In the genomic region with DNA sequence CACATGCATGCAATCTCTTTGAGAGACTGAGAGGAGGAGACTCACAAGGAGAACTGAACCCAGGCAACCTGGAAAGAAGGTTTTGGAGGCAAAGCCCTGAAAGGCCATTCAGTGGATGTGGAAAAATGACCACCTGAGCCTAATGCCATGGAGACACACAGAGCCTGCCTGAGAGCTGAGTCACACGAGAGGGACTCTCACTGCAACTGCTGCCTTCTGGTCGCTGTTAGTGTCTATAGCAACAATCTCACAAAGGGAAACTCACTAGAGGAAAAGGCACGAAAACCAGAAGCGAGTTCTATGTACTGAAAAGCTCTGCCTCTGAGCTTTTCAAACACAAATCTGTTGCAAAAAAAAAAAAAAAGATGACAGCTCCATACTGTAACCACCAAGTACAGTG, we compare ENCODE assay signal across 20 mouse cellular contexts. TPM values are rescaled to one million over a fixed set of nuclear protein-coding genes. Genes with fewer than 3 reads are reported as not detected.
DNase-seq lines count a peak whose midpoint lies in the region; ATAC-seq and TF ChIP-seq lines count a peak whose summit lies in the region.
"Had no signal": no experiment of that assay in that cellular context is flagged by ENCODE, and none has a peak within 500 bp of the region (broad histone marks: within the 10 kb centered on the region; RNA-seq: fewer than 3 reads in every experiment).

No protein-coding gene starts in this region.

- no peaks in the 10 kb centered on the region for H3K36me3 ChIP-seq in hindbrain, embryonic 15.5 days
- peaks cover 28% of the 10 kb centered on the region for H3K36me3 ChIP-seq in hindbrain, embryonic 10.5 days
- H3K36me3 ChIP-seq in liver, embryonic 12.5 days, result no peaks in the 10 kb centered on the region
- H3K36me3 ChIP-seq in stomach, postnatal 0 days (ENCODE audit: control insufficient read depth, insufficient read depth, low read length), result no peaks in the 10 kb centered on the region
- H3K36me3 ChIP-seq: limb, embryonic 12.5 days had no signal

- no peak overlapping the region for H3K4me3 ChIP-seq in hindbrain, embryonic 15.5 days
- H3K4me3 ChIP-seq in hindbrain, embryonic 10.5 days, result no peak overlapping the region
- no peak overlapping the region for H3K4me3 ChIP-seq in liver, embryonic 12.5 days
- H3K4me3 ChIP-seq in stomach, postnatal 0 days (ENCODE audit: low read depth, low read length), result no peak overlapping the region
- H3K4me3 ChIP-seq: left cerebral cortex, adult 2 months; limb, embryonic 12.5 days had no signal

- H3K27ac ChIP-seq in hindbrain, embryonic 15.5 days (replicated peaks), result 0 out of 2 replicates have a peak overlapping the region, but pooled peaks have one; percentile 15
- no peak overlapping the region for H3K27ac ChIP-seq in hindbrain, embryonic 10.5 days
- no peak overlapping the region for H3K27ac ChIP-seq in liver, embryonic 12.5 days
- H3K27ac ChIP-seq in stomach, postnatal 0 days (replicated peaks), result no peak overlapping the region
- H3K27ac ChIP-seq: left cerebral cortex, adult 2 months; limb, embryonic 12.5 days had no signal

- H3K9me3 ChIP-seq in hindbrain, embryonic 15.5 days, result no peaks in the 10 kb centered on the region
- 0 out of 2 replicates have a peak, but pooled peaks cover 3% of the 10 kb centered on the region for H3K9me3 ChIP-seq in hindbrain, embryonic 10.5 days
- no peaks in the 10 kb centered on the region for H3K9me3 ChIP-seq in liver, embryonic 12.5 days (replicated peaks)
- H3K9me3 ChIP-seq in stomach, postnatal 0 days (ENCODE audit: control insufficient read depth, low read length), result no peaks in the 10 kb centered on the region
- H3K9me3 ChIP-seq: limb, embryonic 12.5 days had no signal

- H3K4me2 ChIP-seq in hindbrain, embryonic 15.5 days, result no peak overlapping the region
- no peak overlapping the region for H3K4me2 ChIP-seq in liver, embryonic 12.5 days
- no peak overlapping the region for H3K4me2 ChIP-seq in stomach, postnatal 0 days (replicated peaks; ENCODE audit: low read depth)
- H3K4me2 ChIP-seq: limb, embryonic 12.5 days had no signal

- no peak overlapping the region for H3K9ac ChIP-seq in hindbrain, embryonic 15.5 days
- H3K9ac ChIP-seq in liver, embryonic 12.5 days, result no peak overlapping the region
- no peak overlapping the region for H3K9ac ChIP-seq in stomach, postnatal 0 days (ENCODE audit: low read length)
- H3K9ac ChIP-seq: limb, embryonic 12.5 days had no signal

- no peaks in the 10 kb centered on the region for H3K4me1 ChIP-seq in hindbrain, embryonic 15.5 days (replicated peaks)
- no peaks in the 10 kb centered on the region for H3K4me1 ChIP-seq in hindbrain, embryonic 10.5 days (replicated peaks)
- peaks cover 9% of the 10 kb centered on the region for H3K4me1 ChIP-seq in liver, embryonic 12.5 days
- H3K4me1 ChIP-seq in stomach, postnatal 0 days (replicated peaks; ENCODE audit: control insufficient read depth, insufficient read depth), result no peaks in the 10 kb centered on the region
- H3K4me1 ChIP-seq: limb, embryonic 12.5 days had no signal

- no peak for TF ChIP-seq EP300 in stomach, postnatal 0 days (optimal IDR thresholded peaks at IDR 0.05)

- ATAC-seq in hindbrain, embryonic 15.5 days (ENCODE audit: low FRiP score, low read depth), result no peak; the same call in 1 of the 2 replicates
- peak; percentile 46; the same call in 1 of the 2 replicates for ATAC-seq in liver, embryonic 12.5 days
- ATAC-seq in stomach, postnatal 0 days (ENCODE audit: low FRiP score, low TSS enrichment), result peak; percentile 88; the same call in 1 of the 2 replicates
- ATAC-seq: activated CD4-positive, CD25-positive, alpha-beta regulatory T cell, adult 4 months; hindbrain, embryonic 16.5 days had no signal

- TF ChIP-seq CTCF in stomach, postnatal 0 days (IDR thresholded peaks at IDR 0.05; ENCODE audit: low read depth), result no peak

- 57% methylated on average over 4 of the region's 4 CpGs for WGBS in hindbrain, embryonic 15.5 days
- WGBS in hindbrain, embryonic 10.5 days, result 78% methylated on average over 4 of the region's 4 CpGs
- 24% methylated on average over 4 of the region's 4 CpGs for WGBS in liver, embryonic 12.5 days (ENCODE audit: insufficient replicate concordance)
- 46% methylated on average over 4 of the region's 4 CpGs for WGBS in stomach, postnatal 0 days

- no peak for DNase-seq in hindbrain, embryonic 10.5 days (ENCODE audit: low spot score)
- DNase-seq in liver, result no peak
- DNase-seq in brain, adult 2 months (ENCODE audit: low read depth, low spot score), result peak; percentile 70
- DNase-seq in stomach, postnatal 0 days (ENCODE audit: low spot score), result peak; percentile 49
- DNase-seq in ovary, adult 18-20 months (ENCODE audit: low spot score), result no peak
- DNase-seq: adrenal gland, postnatal 14 days; cerebellum, adult 8-10 months; gastrocnemius, postnatal 14 days; heart, postnatal 14 days; kidney, adult 11 months; lung, postnatal 14 days; thymus, postnatal 14 days had no signal

- H3K27me3 ChIP-seq in hindbrain, embryonic 15.5 days, result no peaks in the 10 kb centered on the region
- no peaks in the 10 kb centered on the region for H3K27me3 ChIP-seq in hindbrain, embryonic 10.5 days (ENCODE audit: insufficient read depth, poor library complexity, severe bottlenecking)
- H3K27me3 ChIP-seq in liver, embryonic 12.5 days (replicated peaks), result no peaks in the 10 kb centered on the region
- no peaks in the 10 kb centered on the region for H3K27me3 ChIP-seq in stomach, postnatal 0 days (ENCODE audit: control insufficient read depth, insufficient read depth, low read length)
- H3K27me3 ChIP-seq: limb, embryonic 12.5 days had no signal

RNA-seq across cellular contexts. Expression of gene Napepld, which starts 14.2 kb away (rescaled TPM):
- 2.5 and 2.8 TPM in 2 replicates for polyA plus RNA-seq in hindbrain, embryonic 15.5 days (2015; fragmentation: Nextera tagmentation; extraction: Ambion mirVana)
- polyA plus RNA-seq in hindbrain, embryonic 10.5 days (2016; fragmentation: Nextera tagmentation; extraction: Ambion mirVana), result 5.6 and 6.1 TPM in 2 replicates
- 1.6 and 2.1 TPM in 2 replicates for polyA plus RNA-seq in liver, embryonic 12.5 days (2016; fragmentation: Nextera tagmentation; extraction: Ambion mirVana)
- 3.3 and 3.7 TPM in 2 replicates for polyA plus RNA-seq in stomach, postnatal 0 days (2015; fragmentation: Nextera tagmentation; extraction: Ambion mirVana)

RNA-seq across cellular contexts. Expression of gene Armc10, which starts 41.4 kb away (rescaled TPM):
- polyA plus RNA-seq in hindbrain, embryonic 15.5 days (2015; fragmentation: Nextera tagmentation; extraction: Ambion mirVana), result 49.0 and 49.1 TPM in 2 replicates
- 62.9 and 66.8 TPM in 2 replicates for polyA plus RNA-seq in hindbrain, embryonic 10.5 days (2016; fragmentation: Nextera tagmentation; extraction: Ambion mirVana)
- 10.6 and 11.8 TPM in 2 replicates for polyA plus RNA-seq in liver, embryonic 12.5 days (2016; fragmentation: Nextera tagmentation; extraction: Ambion mirVana)
- 20.5 and 21.0 TPM in 2 replicates for polyA plus RNA-seq in stomach, postnatal 0 days (2015; fragmentation: Nextera tagmentation; extraction: Ambion mirVana)

RNA-seq across cellular contexts. Expression of gene Fbxl13, which starts 41.6 kb away (rescaled TPM):
- 0.22 and 0.40 TPM in 2 replicates for polyA plus RNA-seq in hindbrain, embryonic 15.5 days (2015; fragmentation: Nextera tagmentation; extraction: Ambion mirVana)
- 0.20 and 0.41 TPM in 2 replicates for polyA plus RNA-seq in hindbrain, embryonic 10.5 days (2016; fragmentation: Nextera tagmentation; extraction: Ambion mirVana)
- polyA plus RNA-seq in liver, embryonic 12.5 days (2016; fragmentation: Nextera tagmentation; extraction: Ambion mirVana), result 0.06 and 0.23 TPM in 2 replicates
- 0.17 and 0.28 TPM in 2 replicates for polyA plus RNA-seq in stomach, postnatal 0 days (2015; fragmentation: Nextera tagmentation; extraction: Ambion mirVana)
- polyA plus RNA-seq: activated CD4-positive, CD25-positive, alpha-beta regulatory T cell, adult 4 months; neural tube, embryonic 11.5 days; small intestine, adult 2 months had no signal

RNA-seq across cellular contexts. Expression of gene Pmpcb, which starts 49.9 kb away (rescaled TPM):
- 68.7 and 71.6 TPM in 2 replicates for polyA plus RNA-seq in hindbrain, embryonic 15.5 days (2015; fragmentation: Nextera tagmentation; extraction: Ambion mirVana)
- 75.4 and 78.2 TPM in 2 replicates for polyA plus RNA-seq in hindbrain, embryonic 10.5 days (2016; fragmentation: Nextera tagmentation; extraction: Ambion mirVana)
- 49.2 and 53.7 TPM in 2 replicates for polyA plus RNA-seq in liver, embryonic 12.5 days (2016; fragmentation: Nextera tagmentation; extraction: Ambion mirVana)
- polyA plus RNA-seq in stomach, postnatal 0 days (2015; fragmentation: Nextera tagmentation; extraction: Ambion mirVana), result 53.6 and 56.7 TPM in 2 replicates

Comparison
In these comparisons a context has a peak if more than half of its experiments do, and no peak if none do; other contexts are left out.
1. DNase-seq: peak in brain, adult 2 months (single experiment) and stomach, postnatal 0 days (single experiment); none in hindbrain, embryonic 10.5 days (single experiment), liver (single experiment) and ovary, adult 18-20 months (single experiment).